Mouse (Mus musculus): ENCODE measurements around the gene Adgrb3.

Adgrb3 gene

DNA sequence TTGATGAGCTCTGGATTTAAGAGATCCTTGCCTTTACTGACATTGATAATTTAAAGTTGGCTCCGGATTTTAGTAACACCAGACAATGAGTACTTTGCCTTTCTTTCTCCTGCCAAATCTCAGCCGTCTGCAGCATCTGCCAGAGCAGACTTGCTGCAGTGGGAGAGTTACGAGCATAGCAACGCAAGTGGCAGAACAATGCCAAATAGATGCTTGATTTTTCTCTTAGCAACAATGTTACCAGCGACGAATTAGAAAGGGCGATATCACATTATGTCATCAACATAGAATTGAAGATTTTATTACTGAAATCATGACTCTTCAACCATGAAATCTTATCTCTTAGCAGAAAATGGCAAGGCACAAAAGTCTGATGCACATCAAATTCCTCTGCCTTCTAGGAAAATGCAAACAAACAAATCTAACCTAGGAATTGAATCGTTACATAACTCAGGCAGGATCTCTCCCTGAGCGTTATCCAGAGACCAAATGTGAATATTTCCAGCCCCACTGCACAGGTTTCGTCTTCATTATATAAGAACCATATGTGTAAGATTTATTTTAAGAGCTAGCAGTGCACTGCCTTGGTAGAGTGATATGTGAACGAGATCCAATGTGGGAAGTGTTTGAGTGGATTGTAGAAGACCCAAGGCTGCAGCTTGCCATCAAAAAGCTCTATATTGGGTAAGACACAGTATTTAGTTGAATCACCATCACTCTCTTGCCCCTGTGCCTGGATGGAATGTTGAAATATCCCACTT, 663.3 kb downstream of the Adgrb3 start:
- TF ChIP-seq POU5F1 (IDR thresholded peaks at IDR 0.05; ENCODE audit: borderline replicate concordance, low read length) (no peak), NANOG (IDR thresholded peaks at IDR 0.05; ENCODE audit: borderline replicate concordance, low read length) (no peak), CTCF (conservative IDR thresholded peaks at IDR 0.05; ENCODE audit: low read length) (no peak)
- no peaks in the 10 kb centered on the region for H3K4me1 ChIP-seq (replicated peaks; ENCODE audit: low read depth, low read length)
- H3K4me3 ChIP-seq (replicated peaks; ENCODE audit: low read length): no peak overlapping the region
- H3K27me3 ChIP-seq (ENCODE audit: insufficient read depth, low read length): no peaks in the 10 kb centered on the region
- H3K9me3 ChIP-seq (ENCODE audit: low read length): no peaks in the 10 kb centered on the region
- no peaks in the 10 kb centered on the region for H3K36me3 ChIP-seq (ENCODE audit: insufficient read depth, low read length)

DNA sequence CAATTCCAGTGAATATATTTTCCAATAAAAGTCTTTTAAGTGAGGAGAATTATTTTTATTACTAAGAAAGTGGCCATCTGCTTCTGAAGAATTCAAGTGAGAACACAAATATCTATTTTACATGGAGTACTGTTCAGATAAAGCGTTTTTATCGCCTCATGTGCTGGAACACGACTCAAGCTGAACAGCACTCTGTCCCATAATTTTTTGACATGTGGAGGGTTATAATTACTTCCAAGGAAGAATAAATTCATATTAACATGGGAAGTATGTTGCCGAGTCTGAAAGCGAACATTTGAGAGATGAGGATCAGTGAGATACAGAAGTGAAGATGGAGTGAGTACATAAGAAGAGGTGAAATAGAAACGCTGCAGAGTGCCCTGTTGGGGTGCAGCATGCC, 665.9 kb downstream of the Adgrb3 start:
- no peaks in the 10 kb centered on the region for H3K27me3 ChIP-seq (ENCODE audit: insufficient read depth, low read length)
- H3K4me1 ChIP-seq (replicated peaks; ENCODE audit: low read depth, low read length): no peaks in the 10 kb centered on the region

DNA sequence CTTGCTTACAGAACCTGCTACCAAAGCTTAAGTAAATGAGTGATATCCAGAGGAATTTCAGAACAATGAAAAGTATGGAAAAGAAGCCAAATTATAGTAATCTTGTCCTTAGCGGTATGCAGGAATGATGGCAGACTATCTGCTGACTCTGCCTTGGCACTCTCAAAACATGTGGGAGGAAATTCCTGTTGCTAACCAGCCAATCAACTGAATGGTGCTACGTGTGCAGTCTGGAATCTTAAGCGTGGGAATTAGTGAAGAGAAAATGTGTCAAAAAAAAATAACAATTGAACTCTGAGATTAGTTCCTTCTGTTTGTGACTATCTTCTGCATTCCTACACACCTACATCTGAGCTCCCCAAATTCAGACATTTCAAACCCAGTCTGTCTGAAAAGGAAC, 683.3 kb downstream of the Adgrb3 start:
- H3K9me3 ChIP-seq (ENCODE audit: low read length): no peaks in the 10 kb centered on the region
- H3K4me1 ChIP-seq (replicated peaks; ENCODE audit: low read depth, low read length): no peaks in the 10 kb centered on the region
- H3K4me3 ChIP-seq (replicated peaks; ENCODE audit: low read length): no peak overlapping the region
- no peaks in the 10 kb centered on the region for H3K36me3 ChIP-seq (ENCODE audit: insufficient read depth, low read length)
- no peaks in the 10 kb centered on the region for H3K27me3 ChIP-seq (ENCODE audit: insufficient read depth, low read length)
- TF ChIP-seq NANOG (IDR thresholded peaks at IDR 0.05; ENCODE audit: borderline replicate concordance, low read length): no peak
- TF ChIP-seq CTCF (conservative IDR thresholded peaks at IDR 0.05; ENCODE audit: low read length): no peak
- no peak for TF ChIP-seq POU5F1 (IDR thresholded peaks at IDR 0.05; ENCODE audit: borderline replicate concordance, low read length)

More for the DNA sequence above, 665.9 kb downstream of the Adgrb3 start:
- no peak for TF ChIP-seq POU5F1 (IDR thresholded peaks at IDR 0.05; ENCODE audit: borderline replicate concordance, low read length)
- TF ChIP-seq NANOG (IDR thresholded peaks at IDR 0.05; ENCODE audit: borderline replicate concordance, low read length): no peak
- no peak for TF ChIP-seq CTCF (conservative IDR thresholded peaks at IDR 0.05; ENCODE audit: low read length)
- H3K36me3 ChIP-seq (ENCODE audit: insufficient read depth, low read length): no peaks in the 10 kb centered on the region
- no peaks in the 10 kb centered on the region for H3K9me3 ChIP-seq (ENCODE audit: low read length)
- no peak overlapping the region for H3K4me3 ChIP-seq (replicated peaks; ENCODE audit: low read length)

DNA sequence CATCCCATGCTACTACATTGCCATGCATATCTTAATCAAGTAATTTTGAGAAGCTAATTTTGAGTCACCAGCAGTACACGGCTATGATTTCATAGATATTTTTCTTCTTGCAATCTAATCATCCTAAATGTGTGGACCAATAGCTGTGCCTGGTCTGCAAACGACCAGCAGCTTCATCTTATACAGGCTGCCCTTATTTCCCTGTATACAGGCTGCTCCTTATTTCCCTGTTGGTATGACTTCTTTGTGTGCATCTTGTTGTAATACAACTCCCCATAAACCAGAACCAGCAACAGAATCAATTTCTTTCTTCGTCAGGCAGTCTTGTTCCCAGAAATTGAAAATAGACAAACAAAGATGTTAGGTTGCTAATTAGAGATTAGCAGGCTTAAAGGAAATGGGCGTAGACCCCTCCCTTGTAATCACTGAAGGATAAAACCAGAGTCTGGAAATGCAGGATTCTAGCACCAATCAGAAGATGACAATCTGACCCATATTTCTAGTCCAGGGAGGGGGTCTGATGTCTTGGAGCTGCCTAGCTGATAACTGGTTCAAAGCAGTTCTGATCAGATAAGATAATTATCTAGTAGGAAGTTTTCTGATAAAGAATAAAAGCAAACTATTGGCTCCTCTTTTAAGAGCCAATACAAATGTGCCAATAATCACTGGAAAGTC, 697.2 kb downstream of the Adgrb3 start:
- H3K4me3 ChIP-seq (replicated peaks; ENCODE audit: low read length): no peak overlapping the region
- H3K36me3 ChIP-seq (ENCODE audit: insufficient read depth, low read length): no peaks in the 10 kb centered on the region
- TF ChIP-seq POU5F1 (IDR thresholded peaks at IDR 0.05; ENCODE audit: borderline replicate concordance, low read length): no peak
- no peak for TF ChIP-seq CTCF (conservative IDR thresholded peaks at IDR 0.05; ENCODE audit: low read length)
- no peak for TF ChIP-seq NANOG (IDR thresholded peaks at IDR 0.05; ENCODE audit: borderline replicate concordance, low read length)
- no peaks in the 10 kb centered on the region for H3K27me3 ChIP-seq (ENCODE audit: insufficient read depth, low read length)
- H3K4me1 ChIP-seq (replicated peaks; ENCODE audit: low read depth, low read length): peaks cover 4% of the 10 kb centered on the region; the same call in 1 of the 2 replicates
- H3K9me3 ChIP-seq (ENCODE audit: low read length): no peaks in the 10 kb centered on the region

DNA sequence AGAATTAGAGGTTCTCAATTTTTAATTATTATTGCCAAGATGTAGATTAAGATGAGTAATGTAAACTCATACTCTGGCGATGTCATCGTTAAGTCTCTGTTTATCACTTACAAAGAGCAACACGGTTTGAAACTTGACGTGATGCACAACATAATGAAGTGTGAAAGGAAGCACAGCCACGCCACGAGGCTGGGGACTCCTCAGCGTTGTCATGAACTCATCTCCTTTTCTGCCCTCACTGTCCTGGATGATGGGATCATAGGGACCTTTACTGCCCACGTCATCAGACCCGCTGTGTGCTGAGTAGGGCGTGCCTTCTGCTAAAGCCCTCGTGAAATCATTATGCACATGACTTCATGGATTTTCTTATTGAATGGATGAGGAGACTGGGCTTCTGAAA, 714.0 kb downstream of the Adgrb3 start:
- TF ChIP-seq POU5F1 (IDR thresholded peaks at IDR 0.05; ENCODE audit: borderline replicate concordance, low read length) (no peak), NANOG (IDR thresholded peaks at IDR 0.05; ENCODE audit: borderline replicate concordance, low read length) (no peak), CTCF (conservative IDR thresholded peaks at IDR 0.05; ENCODE audit: low read length) (no peak)
- H3K9me3 ChIP-seq (ENCODE audit: low read length): no peaks in the 10 kb centered on the region
- H3K4me1 ChIP-seq (replicated peaks; ENCODE audit: low read depth, low read length): no peaks in the 10 kb centered on the region
- H3K27me3 ChIP-seq (ENCODE audit: insufficient read depth, low read length): no peaks in the 10 kb centered on the region; the same call in 1 of the 2 replicates
- no peaks in the 10 kb centered on the region for H3K36me3 ChIP-seq (ENCODE audit: insufficient read depth, low read length)
- no peak overlapping the region for H3K4me3 ChIP-seq (replicated peaks; ENCODE audit: low read length)

DNA sequence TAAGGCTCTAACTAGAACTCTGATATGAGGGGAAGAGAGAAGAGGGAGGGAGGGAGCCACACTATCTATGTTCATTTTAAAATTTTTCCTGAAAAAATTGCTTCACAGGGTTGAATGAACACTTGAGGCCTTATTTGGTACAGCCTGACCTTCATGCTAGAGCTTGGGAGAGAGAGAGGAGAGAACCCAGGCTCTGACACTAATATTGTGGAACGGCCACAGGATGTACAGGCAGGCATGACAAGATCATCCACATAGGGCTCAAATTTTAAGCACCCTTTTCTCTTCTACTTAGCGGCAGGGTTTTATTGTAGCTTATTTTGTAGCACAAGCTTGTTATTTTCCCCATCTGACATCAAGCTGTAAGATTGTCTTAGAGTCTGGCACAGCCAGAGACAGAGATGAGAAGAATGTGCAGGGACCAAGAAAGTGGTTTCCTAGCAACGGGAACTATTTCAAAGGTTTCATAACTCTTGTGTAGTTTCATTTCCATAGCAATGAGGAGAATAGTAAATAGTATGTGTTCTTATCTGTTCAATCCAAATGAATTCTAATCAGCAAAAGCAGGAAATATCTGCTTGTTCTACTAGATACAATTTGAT, 721.9 kb downstream of the Adgrb3 start:
- no peaks in the 10 kb centered on the region for H3K36me3 ChIP-seq (ENCODE audit: insufficient read depth, low read length)
- H3K4me1 ChIP-seq (replicated peaks; ENCODE audit: low read depth, low read length): no peaks in the 10 kb centered on the region
- no peaks in the 10 kb centered on the region for H3K9me3 ChIP-seq (ENCODE audit: low read length)
- TF ChIP-seq POU5F1 (IDR thresholded peaks at IDR 0.05; ENCODE audit: borderline replicate concordance, low read length) (no peak), NANOG (IDR thresholded peaks at IDR 0.05; ENCODE audit: borderline replicate concordance, low read length) (no peak), CTCF (conservative IDR thresholded peaks at IDR 0.05; ENCODE audit: low read length) (no peak)
- no peaks in the 10 kb centered on the region for H3K27me3 ChIP-seq (ENCODE audit: insufficient read depth, low read length)
- H3K4me3 ChIP-seq (replicated peaks; ENCODE audit: low read length): no peak overlapping the region

DNA sequence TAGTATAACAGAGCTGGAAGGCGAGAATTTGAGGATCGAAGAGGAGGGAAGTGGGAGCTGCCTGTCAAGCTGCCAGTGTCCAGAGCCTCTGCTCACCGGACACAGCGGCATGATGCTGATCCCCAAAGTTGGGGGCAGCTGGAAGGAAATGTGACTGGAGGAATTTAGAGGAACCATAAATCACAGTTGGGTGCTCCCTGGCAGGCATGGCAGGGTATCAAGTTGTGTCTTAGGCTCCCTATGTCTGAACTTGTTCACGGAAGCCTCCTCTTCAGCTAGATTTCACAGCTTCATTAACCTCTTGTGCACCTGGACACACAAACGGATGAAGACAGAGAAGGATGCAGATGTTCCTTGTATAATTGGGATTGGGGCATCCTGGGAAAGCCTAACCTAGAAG, 722.8 kb downstream of the Adgrb3 start:
- TF ChIP-seq CTCF (conservative IDR thresholded peaks at IDR 0.05; ENCODE audit: low read length): no peak
- no peak for TF ChIP-seq NANOG (IDR thresholded peaks at IDR 0.05; ENCODE audit: borderline replicate concordance, low read length)
- TF ChIP-seq POU5F1 (IDR thresholded peaks at IDR 0.05; ENCODE audit: borderline replicate concordance, low read length): no peak
- Histone ChIP-seq H3K4me1 (replicated peaks; ENCODE audit: low read depth, low read length) (no peaks in the 10 kb centered on the region), H3K9me3 (ENCODE audit: low read length) (no peaks in the 10 kb centered on the region), H3K36me3 (ENCODE audit: insufficient read depth, low read length) (no peaks in the 10 kb centered on the region), H3K4me3 (replicated peaks; ENCODE audit: low read length) (no peak overlapping the region), H3K27me3 (ENCODE audit: insufficient read depth, low read length) (no peaks in the 10 kb centered on the region)

DNA sequence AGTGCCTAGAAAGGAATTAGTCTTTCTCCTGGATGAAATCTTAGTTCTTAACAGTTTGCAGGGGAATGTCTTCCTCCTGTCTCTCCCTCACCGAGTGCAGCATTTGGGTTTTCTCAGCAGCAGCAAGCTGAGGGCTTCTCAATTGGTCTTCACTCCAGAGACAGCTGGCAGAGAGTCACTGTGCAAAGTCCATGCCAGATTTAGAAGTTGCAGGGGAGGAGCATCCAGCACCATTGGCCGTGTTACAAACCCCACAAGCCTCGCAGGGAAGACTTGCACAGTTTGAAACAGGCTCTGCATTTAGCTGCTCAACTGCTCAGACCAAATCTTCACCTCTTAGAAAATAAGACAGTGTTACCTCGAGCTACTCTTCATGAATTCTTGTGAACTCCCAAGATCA, 724.1 kb downstream of the Adgrb3 start:
- H3K27me3 ChIP-seq (ENCODE audit: insufficient read depth, low read length): no peaks in the 10 kb centered on the region
- no peaks in the 10 kb centered on the region for H3K36me3 ChIP-seq (ENCODE audit: insufficient read depth, low read length)
- H3K9me3 ChIP-seq (ENCODE audit: low read length): no peaks in the 10 kb centered on the region

More for the DNA sequence above, 724.1 kb downstream of the Adgrb3 start:
- no peak for TF ChIP-seq NANOG (IDR thresholded peaks at IDR 0.05; ENCODE audit: borderline replicate concordance, low read length)
- TF ChIP-seq CTCF (conservative IDR thresholded peaks at IDR 0.05; ENCODE audit: low read length): no peak
- TF ChIP-seq POU5F1 (IDR thresholded peaks at IDR 0.05; ENCODE audit: borderline replicate concordance, low read length): no peak
- H3K4me3 ChIP-seq (replicated peaks; ENCODE audit: low read length): no peak overlapping the region
- H3K4me1 ChIP-seq (replicated peaks; ENCODE audit: low read depth, low read length): no peaks in the 10 kb centered on the region

Data from E14TG2a.4 (cell line).